Mouse (Mus musculus) Patski (cell line): ENCODE measurements at regions not wholly inside any gene's neighbourhood (a gene's known extent, or its start where the extent isn't known, plus 50 kb on each side); places are given as distances from the start of the nearest gene placed in this dataset.

Experiments used
- ATAC-seq: fragments of 100-300 bp; one replicate; pipeline ENCODE4 v1.8.0; 2021
- CTCF ChIA-PET: fragments of 350-600 bp; sonication (Branson Sonifier 250); formaldehyde crosslinking; loops from one replicate; lab custom pipeline; 2022; ENCODE audit warnings: inconsistent platforms; lab: Charles Lee
- POLR2A ChIA-PET: fragments of 350-600 bp; sonication (Branson Sonifier 250); formaldehyde crosslinking; loops from one replicate; lab custom pipeline; 2022; ENCODE audit warnings: antibody characterized with exemption, inconsistent platforms; lab: Charles Lee
- DNase-seq: peaks from one replicate; pipeline ENCODE4 v3.0.0-alpha.2; 2011; ENCODE audit warnings: low read depth, low spot score
- H3K27me3 ChIP-seq: fragments of 371-371 bp; one replicate; pipeline ENCODE4 v1.5.1; 2021
- CTCF ChIP-seq: fragments of 100-300 bp; IDR thresholded peaks from one replicate; pipeline ENCODE4 v1.5.1; 2021
- in situ Hi-C: fragments of 300-500 bp; cut with MboI; formaldehyde crosslinking; loops from 3 replicates; pipeline ENCODE4 v1.11.1; 2018; ENCODE audit warnings: low pct_unique_long_range_greater_than_20kb, mixed read lengths

DNA sequence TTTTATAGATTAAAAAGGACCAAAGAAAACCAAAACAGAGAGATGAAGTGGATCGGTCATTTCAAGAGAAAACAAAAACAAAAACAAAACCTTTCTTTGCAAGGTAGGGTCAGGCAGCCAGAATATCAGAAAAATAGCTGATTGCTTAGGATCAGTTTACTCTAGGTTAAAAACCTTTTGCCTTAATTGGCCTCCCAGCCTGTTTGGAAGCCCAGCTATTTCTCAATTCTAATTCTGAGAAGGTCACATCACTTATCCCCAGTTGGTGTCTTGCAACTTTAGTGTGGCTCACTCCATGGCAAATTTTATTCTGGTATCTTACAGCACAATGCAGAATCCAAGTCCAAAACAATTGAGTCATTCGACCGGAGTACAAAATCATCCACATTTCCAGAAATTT lies 70.0 kb downstream of the 1190002N15Rik start:
- ChIA-PET POLR2A (no interaction called here), CTCF (interaction anchor here (0.9 kb wide), 1 partner anchor 41 kb away, joined by 3 read pairs; no protein-coding TSS in a partner anchor)
- no peak for DNase-seq
- no peak for ATAC-seq
- no peak for TF ChIP-seq CTCF
- no peaks in the 10 kb centered on the region for H3K27me3 ChIP-seq
- in situ Hi-C loops, result no loop called here

DNA sequence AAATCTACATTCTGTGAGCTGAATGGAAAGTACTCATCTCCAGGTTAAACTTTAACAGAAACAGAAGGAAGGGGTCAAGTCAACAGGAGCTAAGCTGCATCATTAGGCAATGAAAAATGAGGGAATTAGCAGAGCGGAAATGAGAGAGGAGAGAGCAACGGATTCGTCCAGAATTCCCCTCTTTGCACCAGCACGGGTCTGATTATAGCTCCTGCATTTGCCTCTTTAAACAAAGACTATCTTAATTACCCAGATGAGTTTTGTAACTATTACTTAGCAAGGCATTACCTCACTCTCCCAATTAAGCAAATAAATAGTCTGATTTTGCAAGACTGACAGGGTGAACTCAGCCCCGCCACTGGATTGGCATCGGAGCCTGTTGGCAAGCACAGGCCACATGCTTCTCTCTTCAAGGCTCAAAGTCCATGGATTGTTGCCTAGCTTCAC lies 81.8 kb downstream of the 1190002N15Rik start:
- ChIA-PET POLR2A (no interaction called here), CTCF (interaction anchor here (0.5 kb wide), 1 partner anchor 178 kb away, joined by 3 read pairs; no protein-coding TSS in a partner anchor)
- H3K27me3 ChIP-seq, result no peaks in the 10 kb centered on the region
- DNase-seq (peak; percentile 73), ATAC-seq (peak; percentile 86)
- in situ Hi-C loops, result no loop called here
- no peak for TF ChIP-seq CTCF

DNA sequence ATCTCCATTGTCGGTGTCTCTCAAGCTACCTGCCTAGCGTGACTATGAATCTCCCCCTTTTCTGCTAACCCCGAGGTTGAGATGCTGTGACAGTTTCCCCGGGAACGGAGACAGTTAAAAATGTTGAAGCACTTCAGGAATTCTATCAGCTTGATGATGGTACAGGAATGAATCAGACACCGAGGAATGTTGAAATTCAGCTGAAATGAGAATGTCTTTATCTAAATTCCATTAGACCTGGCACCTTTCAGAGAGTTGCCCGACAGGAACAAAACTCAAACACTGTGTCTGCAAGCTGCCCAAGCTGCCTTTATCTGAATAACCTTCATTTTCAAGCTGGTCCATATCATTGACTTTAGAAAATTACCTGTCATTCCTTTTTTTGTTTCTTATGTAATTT lies 82.4 kb downstream of the 1190002N15Rik start:
- no peak for TF ChIP-seq CTCF
- POLR2A ChIA-PET, result interaction anchor here (0.6 kb wide), 1 partner anchor 84 kb away, joined by 3 read pairs; no protein-coding TSS in a partner anchor
- DNase-seq, result no peak
- in situ Hi-C loops, result no loop called here
- H3K27me3 ChIP-seq, result no peaks in the 10 kb centered on the region
- CTCF ChIA-PET, result interaction anchor here (1.1 to 1.3 kb wide), 3 partner anchors 11 to 81 kb away, joined by 3 to 4 read pairs (median 3); no protein-coding TSS in a partner anchor
- ATAC-seq, result peak; percentile 60

DNA sequence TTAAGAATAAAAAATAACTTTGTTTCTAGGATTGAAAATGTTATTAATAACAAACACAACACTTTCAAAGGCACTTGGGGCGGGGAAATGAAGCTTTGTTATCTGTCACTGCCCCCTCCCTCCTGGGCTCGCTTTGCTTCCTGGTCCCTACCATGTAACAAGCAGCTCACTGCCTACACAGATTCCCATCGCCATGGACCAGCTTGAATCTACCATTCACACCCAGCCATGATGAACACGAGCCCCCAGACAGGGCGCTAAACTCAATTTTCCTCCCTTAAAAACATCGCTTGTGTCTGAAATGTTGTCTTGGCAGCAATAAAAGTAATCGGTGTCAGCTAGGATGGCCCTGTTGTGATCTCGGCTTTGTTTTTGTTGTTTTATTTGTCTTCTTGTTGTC lies 88.0 kb downstream of the 1190002N15Rik start:
- ATAC-seq, result no peak
- TF ChIP-seq CTCF, result no peak
- ChIA-PET POLR2A (no interaction called here), CTCF (interaction anchor here (1.2 kb wide), 1 partner anchor 12 kb away, joined by 3 read pairs; no protein-coding TSS in a partner anchor)
- H3K27me3 ChIP-seq, result no peaks in the 10 kb centered on the region
- in situ Hi-C loops, result loop anchor here (5.0 kb wide), 1 partner anchor 38 kb away; no protein-coding TSS in a partner anchor
- DNase-seq, result no peak

DNA sequence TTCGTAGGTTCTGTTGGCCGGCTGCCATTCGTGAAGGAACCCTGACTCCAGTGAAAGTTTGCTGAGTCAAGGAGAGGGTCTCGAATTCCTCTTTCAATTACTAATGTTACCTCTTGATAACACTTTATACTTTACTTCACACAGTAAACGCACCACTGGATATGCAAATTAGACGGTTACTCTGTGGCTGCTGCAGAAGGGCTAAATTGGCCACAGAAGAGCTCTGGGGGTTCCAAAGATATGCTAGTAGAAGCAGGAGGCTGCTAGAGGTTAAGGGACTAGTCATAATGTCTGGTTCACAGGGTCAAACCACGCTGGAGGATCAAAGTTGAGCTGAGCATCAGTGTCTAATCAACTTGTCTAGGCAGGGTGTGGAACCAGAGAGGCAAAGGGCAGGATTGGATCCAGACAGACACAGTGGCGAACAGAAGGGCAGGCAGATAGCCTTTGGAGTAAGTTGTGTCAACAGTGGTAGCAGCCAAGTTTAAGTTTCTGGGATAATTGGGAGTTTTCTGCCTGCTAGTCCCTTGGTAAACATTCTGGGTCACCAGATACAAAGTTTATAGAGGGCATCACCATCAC lies 91.6 kb downstream of the 1190002N15Rik start:
- TF ChIP-seq CTCF, result no peak
- POLR2A ChIA-PET, result no interaction called here
- H3K27me3 ChIP-seq, result no peaks in the 10 kb centered on the region
- CTCF ChIA-PET, result no interaction called here
- ATAC-seq (peak; percentile 88), DNase-seq (no peak)
- in situ Hi-C loops, result no loop called here

DNA sequence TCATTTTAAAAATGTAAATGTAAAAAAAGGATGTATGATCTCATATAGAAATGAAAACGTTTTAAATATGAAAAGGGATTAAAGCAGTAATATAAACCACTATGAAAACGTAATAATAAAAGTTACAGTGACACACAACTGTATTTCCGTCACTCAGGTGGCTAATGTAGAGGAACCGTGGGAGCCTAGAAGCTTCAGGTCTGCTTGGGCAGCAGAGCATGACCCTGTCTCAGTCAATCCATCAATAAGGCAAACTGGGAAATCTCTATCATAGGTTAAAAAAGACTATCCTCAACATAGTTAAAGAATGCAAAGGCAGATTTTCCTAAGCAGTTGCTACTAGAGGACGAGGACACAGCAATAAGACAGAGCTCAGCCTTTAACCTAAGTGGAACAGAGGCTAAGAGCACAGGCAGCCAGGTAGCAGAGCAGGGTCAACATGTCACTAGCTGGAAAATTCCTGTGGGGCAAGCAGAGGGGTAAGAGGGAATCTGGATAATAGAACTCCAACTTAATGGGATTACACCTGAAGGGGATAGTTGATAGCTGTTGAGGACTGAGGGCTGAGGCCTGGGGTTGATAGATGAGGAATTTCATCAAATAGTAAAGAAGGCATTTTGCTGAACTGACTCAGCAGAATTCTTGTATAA lies 93.6 kb downstream of the 1190002N15Rik start:
- in situ Hi-C loops, result no loop called here
- no peak for ATAC-seq
- CTCF ChIA-PET, result interaction anchor here (1.5 to 1.7 kb wide), 2 partner anchors 11 to 15 kb away, joined by 3 to 6 read pairs; no protein-coding TSS in a partner anchor
- no peaks in the 10 kb centered on the region for H3K27me3 ChIP-seq
- POLR2A ChIA-PET, result interaction anchor here (0.5 kb wide), 1 partner anchor 1366 kb away, joined by 5 read pairs; no protein-coding TSS in a partner anchor
- DNase-seq, result no peak
- no peak for TF ChIP-seq CTCF

DNA sequence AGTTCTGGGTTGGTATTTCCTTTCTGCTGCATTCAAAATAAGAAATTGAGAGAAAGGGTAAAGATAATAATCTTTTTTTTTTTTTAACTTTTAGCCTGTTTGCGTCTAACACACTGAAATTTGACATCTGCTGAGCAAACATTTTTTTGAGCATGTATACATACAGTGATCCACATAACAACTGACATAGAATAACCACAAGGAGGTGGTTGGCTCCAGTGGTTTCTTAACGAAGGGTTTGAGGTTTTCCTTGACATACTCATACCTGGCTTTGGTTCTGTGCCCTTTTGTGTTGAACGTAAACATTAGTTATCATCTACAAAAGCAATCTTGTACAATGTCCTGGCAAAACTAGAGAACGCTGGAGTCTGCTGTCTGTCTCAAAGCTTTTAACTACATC lies 96.5 kb downstream of the 1190002N15Rik start:
- POLR2A ChIA-PET, result no interaction called here
- H3K27me3 ChIP-seq, result no peaks in the 10 kb centered on the region
- no peak for TF ChIP-seq CTCF
- DNase-seq, result no peak
- CTCF ChIA-PET, result no interaction called here
- in situ Hi-C loops, result no loop called here
- no peak for ATAC-seq

DNA sequence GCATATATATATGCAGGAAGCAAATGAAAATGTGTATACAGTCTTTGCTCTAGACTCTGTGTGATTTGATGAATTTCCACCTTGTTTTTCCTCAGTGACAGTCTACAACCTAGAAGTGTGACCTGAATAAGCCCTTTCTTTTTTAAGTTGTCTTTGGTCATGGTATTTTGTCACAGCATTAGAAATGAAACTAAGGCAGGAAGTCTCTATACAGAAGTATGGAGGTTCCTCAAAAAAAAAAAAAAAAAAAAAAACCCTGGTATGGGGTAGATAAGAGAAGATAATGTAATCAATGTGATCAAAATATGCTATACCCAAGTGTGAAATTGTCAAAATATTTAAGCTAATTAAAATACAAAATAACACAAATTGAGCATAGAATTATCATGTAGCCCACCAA lies 104.4 kb downstream of the 1190002N15Rik start:
- H3K27me3 ChIP-seq, result no peaks in the 10 kb centered on the region
- in situ Hi-C loops, result no loop called here
- no peak for ATAC-seq
- CTCF ChIA-PET, result no interaction called here
- POLR2A ChIA-PET, result no interaction called here
- DNase-seq, result no peak
- TF ChIP-seq CTCF, result no peak

DNA sequence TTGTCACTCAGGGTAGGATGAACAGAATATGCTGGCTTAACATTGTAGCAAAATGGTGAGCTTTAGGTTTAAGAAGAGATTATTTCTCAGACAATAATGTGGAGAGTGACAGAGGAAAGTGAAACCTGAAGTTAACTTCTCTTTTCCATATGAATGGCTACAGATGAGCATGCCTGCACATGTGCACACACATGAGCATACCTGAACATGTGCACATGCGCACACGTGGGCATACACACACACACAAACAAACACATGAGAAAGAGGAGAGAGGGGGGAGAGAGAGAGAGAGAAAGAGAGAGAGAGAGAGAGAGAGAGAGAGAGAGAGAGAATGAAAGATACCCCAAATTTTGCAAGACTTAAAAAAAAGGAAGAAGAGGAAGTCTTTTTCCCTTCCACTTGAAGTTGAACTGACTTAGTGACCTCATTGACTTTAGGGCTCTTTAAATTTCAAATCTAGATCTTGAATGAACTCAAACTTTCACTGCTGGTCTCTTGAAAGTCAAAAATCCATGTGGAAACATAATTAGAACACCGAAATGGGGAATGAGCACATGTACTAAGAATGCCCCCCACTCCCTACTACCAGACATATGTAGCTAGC lies 105.6 kb downstream of the 1190002N15Rik start:
- ChIA-PET POLR2A (interaction anchor here (0.7 kb wide), 1 partner anchor 235 kb away, joined by 4 read pairs; no protein-coding TSS in a partner anchor), CTCF (no interaction called here)
- H3K27me3 ChIP-seq, result no peaks in the 10 kb centered on the region
- TF ChIP-seq CTCF, result no peak
- no peak for DNase-seq
- ATAC-seq, result no peak
- in situ Hi-C loops, result no loop called here

DNA sequence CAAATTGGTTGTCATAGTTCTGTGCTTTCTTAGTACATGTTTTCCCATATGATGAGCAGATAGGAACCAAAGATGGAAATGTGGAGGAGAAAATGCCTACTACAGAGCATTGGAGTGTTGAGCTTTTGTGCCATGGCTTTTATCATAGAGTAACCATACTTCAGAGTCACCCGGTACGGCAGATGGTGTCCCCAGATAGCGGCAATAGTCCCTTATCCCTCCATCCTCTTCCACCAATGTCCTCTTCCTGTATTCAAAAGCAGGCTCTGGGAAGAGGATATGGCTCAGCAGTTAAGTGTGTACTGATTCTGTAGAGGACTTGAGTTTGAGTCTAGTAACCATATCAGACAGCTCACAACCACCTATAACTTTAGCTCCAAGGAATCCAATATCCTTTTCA lies 106.3 kb downstream of the 1190002N15Rik start:
- DNase-seq (no peak), ATAC-seq (no peak)
- in situ Hi-C loops, result no loop called here
- TF ChIP-seq CTCF, result no peak
- ChIA-PET CTCF (interaction anchor here (1.0 kb wide), 1 partner anchor 17 kb away, joined by 3 read pairs; no protein-coding TSS in a partner anchor), POLR2A (no interaction called here)
- H3K27me3 ChIP-seq, result no peaks in the 10 kb centered on the region
